Mouse (Mus musculus) lung, postnatal 14 days (tissue): Measurements from ENCODE around the gene Chmp2a.

ENCODE experiments used
- DNase-seq: peaks from one replicate; pipeline ENCODE4 v3.0.0; 2021

The Chmp2a gene

GRCm38 (mm10) chr7:13033451-13034147, 1.0 kb downstream of the Chmp2a start:
- DNase-seq: no peak

GRCm38 (mm10) chr7:13032541-13032940, 2.1 kb downstream of the Chmp2a start:
- no peak for DNase-seq

GRCm38 (mm10) chr7:13031983-13032382, 2.6 kb downstream of the Chmp2a start:
- DNase-seq: no peak

- DNase-seq: no peak
Observed at GRCm38 (mm10) chr7:13031069-13031468, 3.5 kb downstream of the Chmp2a start.

- DNase-seq: no peak
Observed at GRCm38 (mm10) chr7:13028986-13029385, 5.6 kb downstream of the Chmp2a start.

- no peak for DNase-seq
Observed at GRCm38 (mm10) chr7:13025511-13026112, 9.0 kb downstream of the Chmp2a start.

GRCm38 (mm10) chr7:13024805-13025204, 9.8 kb downstream of the Chmp2a start:
- DNase-seq: peak; percentile 65

GRCm38 (mm10) chr7:13023928-13024731, 10.5 kb downstream of the Chmp2a start:
- DNase-seq: peak; percentile 93

- peak; percentile 72 for DNase-seq
Observed at GRCm38 (mm10) chr7:13022773-13023535, 11.7 kb downstream of the Chmp2a start.

GRCm38 (mm10) chr7:13015217-13015616, 19.4 kb downstream of the Chmp2a start:
- no peak for DNase-seq

- DNase-seq: no peak
Observed at GRCm38 (mm10) chr7:13014275-13014839, 20.2 kb downstream of the Chmp2a start.

GRCm38 (mm10) chr7:13013671-13014070, 20.9 kb downstream of the Chmp2a start:
- no peak for DNase-seq

- no peak for DNase-seq
Observed at GRCm38 (mm10) chr7:13010005-13010908, 24.4 kb downstream of the Chmp2a start, which contains the start of gene Zbtb45. Gene Zbtb45, minus strand, starts transcription at chr7:13010034.

- DNase-seq: peak; percentile 91
Observed at GRCm38 (mm10) chr7:13009143-13010004, 25.2 kb downstream of the Chmp2a start.

- DNase-seq: no peak
Observed at GRCm38 (mm10) chr7:13007341-13008092, 27.1 kb downstream of the Chmp2a start.

- DNase-seq: no peak
Observed at GRCm38 (mm10) chr7:13006531-13006930, 28.1 kb downstream of the Chmp2a start.

GRCm38 (mm10) chr7:13006011-13006410, 28.6 kb downstream of the Chmp2a start:
- DNase-seq: no peak

- DNase-seq: no peak
Observed at GRCm38 (mm10) chr7:13003380-13003779, 31.2 kb downstream of the Chmp2a start.

GRCm38 (mm10) chr7:13001584-13001983, 33.0 kb downstream of the Chmp2a start:
- DNase-seq: no peak

- DNase-seq: no peak
Observed at GRCm38 (mm10) chr7:12998851-12999250, 35.8 kb downstream of the Chmp2a start, which contains the start of gene Trim28. Gene Trim28, plus strand, starts transcription at chr7:12999114.
